Mouse (Mus musculus): ENCODE measurements around the gene Pgls.

DNA sequence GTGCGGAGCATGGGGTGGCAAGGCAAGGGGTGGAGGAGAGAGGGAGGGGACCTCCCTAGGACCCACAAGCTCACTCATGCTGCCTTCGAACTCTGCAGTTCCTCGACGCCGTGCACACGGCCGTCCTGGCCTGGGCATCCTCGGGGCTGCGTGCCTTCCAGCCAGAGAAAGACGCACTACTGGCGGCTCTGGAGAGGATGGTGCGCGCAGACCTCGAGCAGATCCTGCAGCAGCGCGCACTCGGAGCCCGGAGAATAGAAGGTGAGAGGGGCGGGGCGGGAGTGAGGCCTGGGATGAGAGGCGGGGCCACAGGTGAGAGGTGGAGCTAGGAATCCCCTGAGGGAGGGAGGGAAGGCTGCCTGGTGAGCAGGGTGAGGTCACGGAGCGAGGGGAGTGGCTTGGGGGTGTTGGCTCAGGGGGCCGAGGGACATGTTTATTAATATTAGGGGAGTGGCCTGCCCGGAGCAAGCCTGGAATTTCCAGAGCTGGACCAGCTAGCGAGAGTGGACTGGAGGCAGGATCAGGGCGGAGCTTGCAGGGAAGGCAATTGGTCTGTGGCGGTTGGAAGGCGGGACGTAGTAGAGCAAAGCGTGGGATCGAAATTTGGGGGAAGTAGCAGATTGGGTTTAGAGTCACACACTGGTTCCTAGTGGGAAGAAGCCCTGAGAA, 10.8 kb downstream of the Pgls start:
- TF ChIP-seq CTCF (IDR thresholded peaks at IDR 0.05; ENCODE audit: low read depth), result no peak
- TF ChIP-seq EP300 (IDR thresholded peaks at IDR 0.05; ENCODE audit: low read depth), result no peak

All from heart, postnatal 0 days (tissue).